In genomic region chr8:119817446-119817845, GRCm38 (mm10) we compare ENCODE assay signal across 20 mouse cellular contexts. TPM values are rescaled to one million over a fixed set of nuclear protein-coding genes. Genes with fewer than 3 reads are reported as not detected.
DNase-seq lines count a peak whose midpoint lies in the region; ATAC-seq and TF ChIP-seq lines count a peak whose summit lies in the region.
"Had no signal": no experiment of that assay in that cellular context is flagged by ENCODE, and none has a peak within 500 bp of the region (broad histone marks: within the 10 kb centered on the region; RNA-seq: fewer than 3 reads in every experiment).

No protein-coding gene starts in this region.

- H3K4me2 ChIP-seq in forebrain, embryonic 11.5 days (ENCODE audit: low read depth, low read length, severe bottlenecking) = no peak overlapping the region
- H3K4me2 ChIP-seq in lung, postnatal 0 days (replicated peaks; ENCODE audit: low read depth, low read length) = no peak overlapping the region
- H3K4me2 ChIP-seq in stomach, embryonic 15.5 days = no peak overlapping the region
- H3K4me2 ChIP-seq: embryonic facial prominence, embryonic 12.5 days; forebrain, embryonic 13.5 days; heart, embryonic 13.5 days; kidney, embryonic 15.5 days; liver, embryonic 15.5 days; neural tube, embryonic 12.5 days had no signal

- no peak overlapping the region for H3K9ac ChIP-seq in forebrain, embryonic 11.5 days (ENCODE audit: low read length)
- no peak overlapping the region for H3K9ac ChIP-seq in lung, postnatal 0 days (replicated peaks; ENCODE audit: low read depth)
- no peak overlapping the region for H3K9ac ChIP-seq in stomach, embryonic 15.5 days
- H3K9ac ChIP-seq: embryonic facial prominence, embryonic 12.5 days; heart, embryonic 13.5 days; kidney, embryonic 15.5 days; liver, embryonic 15.5 days; neural tube, embryonic 12.5 days had no signal

- no peak for TF ChIP-seq EP300 in lung, postnatal 0 days (IDR thresholded peaks at IDR 0.05)

- H3K36me3 ChIP-seq in forebrain, embryonic 10.5 days (replicated peaks) = peaks cover 67% of the 10 kb centered on the region
- H3K36me3 ChIP-seq in forebrain, embryonic 11.5 days (ENCODE audit: control insufficient read depth, insufficient read depth, low read length) = no peaks in the 10 kb centered on the region; the same call in 1 of the 2 replicates
- no peaks in the 10 kb centered on the region for H3K36me3 ChIP-seq in lung, postnatal 0 days (ENCODE audit: insufficient read depth, low read length)
- peaks cover 18% of the 10 kb centered on the region for H3K36me3 ChIP-seq in stomach, embryonic 15.5 days
- H3K36me3 ChIP-seq: G1E had no signal

- H3K4me3 ChIP-seq in forebrain, embryonic 10.5 days = no peak overlapping the region
- no peak overlapping the region for H3K4me3 ChIP-seq in forebrain, embryonic 11.5 days (ENCODE audit: low read depth, low read length)
- H3K4me3 ChIP-seq in lung, postnatal 0 days (ENCODE audit: low read depth, low read length) = no peak overlapping the region
- no peak overlapping the region for H3K4me3 ChIP-seq in bone marrow, adult 2 months (replicated peaks; ENCODE audit: control insufficient read depth, low read depth, low read length)
- no peak overlapping the region for H3K4me3 ChIP-seq in stomach, embryonic 15.5 days (replicated peaks)
- H3K4me3 ChIP-seq: embryonic facial prominence, embryonic 12.5 days; forebrain, embryonic 13.5 days; heart, embryonic 13.5 days; kidney, embryonic 15.5 days; limb, embryonic 10.5 days; liver, embryonic 15.5 days; neural tube, embryonic 12.5 days had no signal

- H3K9me3 ChIP-seq in forebrain, embryonic 10.5 days = no peaks in the 10 kb centered on the region
- no peaks in the 10 kb centered on the region for H3K9me3 ChIP-seq in forebrain, embryonic 11.5 days (ENCODE audit: control insufficient read depth, low read length)
- H3K9me3 ChIP-seq in lung, postnatal 0 days (ENCODE audit: low read length) = no peaks in the 10 kb centered on the region
- H3K9me3 ChIP-seq in stomach, embryonic 15.5 days = no peaks in the 10 kb centered on the region
- H3K9me3 ChIP-seq: embryonic facial prominence, embryonic 12.5 days; forebrain, embryonic 13.5 days; G1E; heart, embryonic 13.5 days; kidney, embryonic 15.5 days; limb, embryonic 10.5 days; liver, embryonic 15.5 days; neural tube, embryonic 12.5 days had no signal

- H3K27me3 ChIP-seq in forebrain, embryonic 10.5 days (ENCODE audit: poor library complexity, severe bottlenecking) = no peaks in the 10 kb centered on the region
- no peaks in the 10 kb centered on the region for H3K27me3 ChIP-seq in forebrain, embryonic 11.5 days (ENCODE audit: control insufficient read depth, insufficient read depth, low read length)
- no peaks in the 10 kb centered on the region for H3K27me3 ChIP-seq in lung, postnatal 0 days (replicated peaks; ENCODE audit: insufficient read depth, low read length)
- H3K27me3 ChIP-seq in stomach, embryonic 15.5 days (replicated peaks) = no peaks in the 10 kb centered on the region
- H3K27me3 ChIP-seq: embryonic facial prominence, embryonic 12.5 days; forebrain, embryonic 13.5 days; heart, embryonic 13.5 days; kidney, embryonic 15.5 days; liver, embryonic 15.5 days; neural tube, embryonic 12.5 days had no signal

- no peak for DNase-seq in forebrain, embryonic 10.5 days (ENCODE audit: extremely low spot score, low spot score)
- DNase-seq in forebrain, embryonic 11.5 days (ENCODE audit: low spot score) = no peak
- peak; percentile 53 for DNase-seq in lung, postnatal 0 days (ENCODE audit: low spot score)
- no peak for DNase-seq in lung, postnatal 36 days
- DNase-seq in adrenal gland, postnatal 4 days (ENCODE audit: low spot score in 2 of 2) = no peak
- DNase-seq in left cerebral cortex, adult 18-20 months (ENCODE audit: low spot score in 2 of 2) = no peak
- DNase-seq: cerebellum, adult 9-10 months; gastrocnemius, postnatal 25 days; right cerebral cortex, adult 18-20 months had no signal

- no peak for TF ChIP-seq POLR2A in bone marrow, adult 2 months (IDR thresholded peaks at IDR 0.05; ENCODE audit: borderline replicate concordance, control insufficient read depth, low read depth, low read length)

- no peak for TF ChIP-seq CTCF in lung, postnatal 0 days (IDR thresholded peaks at IDR 0.05)
- TF ChIP-seq CTCF in bone marrow, adult 2 months (IDR thresholded peaks at IDR 0.05; ENCODE audit: control insufficient read depth, insufficient read depth, low read length) = no peak

- peaks cover 61% of the 10 kb centered on the region for H3K4me1 ChIP-seq in forebrain, embryonic 10.5 days
- H3K4me1 ChIP-seq in forebrain, embryonic 11.5 days (replicated peaks; ENCODE audit: control insufficient read depth, insufficient read depth, low read length) = peaks cover 3% of the 10 kb centered on the region; the same call in 1 of the 2 replicates
- peaks cover 4% of the 10 kb centered on the region; the same call in 1 of the 2 replicates for H3K4me1 ChIP-seq in lung, postnatal 0 days (ENCODE audit: insufficient read depth, low read depth, low read length)
- peaks cover 19% of the 10 kb centered on the region for H3K4me1 ChIP-seq in bone marrow, adult 2 months (ENCODE audit: control insufficient read depth, insufficient read depth, low read length)
- H3K4me1 ChIP-seq in stomach, embryonic 15.5 days = peaks cover 53% of the 10 kb centered on the region

- WGBS in forebrain, embryonic 10.5 days = 32% methylated on average over 12 of the region's 12 CpGs
- 35% methylated on average over 12 of the region's 12 CpGs for WGBS in forebrain, embryonic 11.5 days
- 42% methylated on average over 12 of the region's 12 CpGs for WGBS in lung, postnatal 0 days
- WGBS in bone marrow, adult 2 months = 41% methylated on average over 12 of the region's 12 CpGs
- 43% methylated on average over 12 of the region's 12 CpGs for WGBS in stomach, embryonic 15.5 days

- H3K27ac ChIP-seq in forebrain, embryonic 10.5 days = peak overlapping the region; percentile 58; the same call in 1 of the 2 replicates
- no peak overlapping the region for H3K27ac ChIP-seq in forebrain, embryonic 11.5 days (ENCODE audit: low read depth, low read length)
- H3K27ac ChIP-seq in lung, postnatal 0 days (ENCODE audit: low read length) = 0 out of 2 replicates have a peak overlapping the region, but pooled peaks have one; percentile 20
- peak overlapping the region; percentile 42 for H3K27ac ChIP-seq in bone marrow, adult 2 months (ENCODE audit: control insufficient read depth, insufficient read depth, low read depth, low read length, poor library complexity)
- peak overlapping the region; percentile 84 for H3K27ac ChIP-seq in stomach, embryonic 15.5 days
- H3K27ac ChIP-seq: embryonic facial prominence, embryonic 12.5 days; forebrain, embryonic 13.5 days; heart, embryonic 13.5 days; kidney, embryonic 15.5 days; limb, embryonic 10.5 days; liver, embryonic 15.5 days; neural tube, embryonic 12.5 days had no signal

- no peak for ATAC-seq in forebrain, embryonic 11.5 days (replicated peaks; ENCODE audit: low FRiP score)
- no peak for ATAC-seq in lung, postnatal 0 days
- no peak for ATAC-seq in stomach, embryonic 15.5 days (ENCODE audit: insufficient read depth, low FRiP score, low read depth)
- ATAC-seq: forebrain, embryonic 13.5 days; hindbrain, embryonic 16.5 days had no signal

RNA-seq across cellular contexts. Expression of gene Cotl1, which starts 22.9 kb away (rescaled TPM):
- 109 and 114 TPM in 2 replicates for polyA plus RNA-seq in forebrain, embryonic 10.5 days (2016; fragmentation: Nextera tagmentation; extraction: Ambion mirVana)
- polyA plus RNA-seq in forebrain, embryonic 11.5 days (2014; fragmentation: Nextera tagmentation; extraction: Ambion mirVana) = 167 and 251 TPM in 2 replicates
- polyA plus RNA-seq in lung, postnatal 0 days (2015; fragmentation: Nextera tagmentation; extraction: Ambion mirVana) = 54.3 and 54.6 TPM in 2 replicates
- 90.1 and 247 TPM in 2 replicates for polyA plus RNA-seq in bone marrow, adult 2 months (2011; ENCODE audit: insufficient read depth, insufficient read length, low replicate concordance, missing spikeins)
- 119 and 135 TPM in 2 replicates for polyA plus RNA-seq in stomach, embryonic 15.5 days (2015; fragmentation: Nextera tagmentation; extraction: Ambion mirVana)
- total RNA-seq in adrenal gland, postnatal 4 days (2021) = 100 to 1,000 TPM in 1 of 2 experiments, 10 to 100 TPM in 1; 95.9 to 114 TPM
- 10 to 100 TPM; 67.0 to 69.6 TPM for total RNA-seq in left cerebral cortex, adult 18-20 months (2021)

RNA-seq across cellular contexts. Expression of gene Tldc1, which starts 39.2 kb away (rescaled TPM):
- polyA plus RNA-seq in forebrain, embryonic 10.5 days (2016; fragmentation: Nextera tagmentation; extraction: Ambion mirVana) = 16.7 and 17.3 TPM in 2 replicates
- polyA plus RNA-seq in forebrain, embryonic 11.5 days (2014; fragmentation: Nextera tagmentation; extraction: Ambion mirVana) = 12.6 and 13.4 TPM in 2 replicates
- polyA plus RNA-seq in lung, postnatal 0 days (2015; fragmentation: Nextera tagmentation; extraction: Ambion mirVana) = 7.9 and 9.7 TPM in 2 replicates
- 0.88 and 3.2 TPM in 2 replicates for polyA plus RNA-seq in bone marrow, adult 2 months (2011; ENCODE audit: insufficient read depth, insufficient read length, low replicate concordance, missing spikeins)
- 12.9 and 13.8 TPM in 2 replicates for polyA plus RNA-seq in stomach, embryonic 15.5 days (2015; fragmentation: Nextera tagmentation; extraction: Ambion mirVana)
- total RNA-seq in adrenal gland, postnatal 4 days (2021) = 10 to 100 TPM; 16.7 to 17.3 TPM
- total RNA-seq in left cerebral cortex, adult 18-20 months (2021) = 10 to 100 TPM; 14.5 to 15.3 TPM

RNA-seq across cellular contexts. Expression of gene Klhl36, which starts 44.6 kb away (rescaled TPM):
- polyA plus RNA-seq in forebrain, embryonic 10.5 days (2016; fragmentation: Nextera tagmentation; extraction: Ambion mirVana) = 10.8 and 11.1 TPM in 2 replicates
- 7.3 and 9.9 TPM in 2 replicates for polyA plus RNA-seq in forebrain, embryonic 11.5 days (2014; fragmentation: Nextera tagmentation; extraction: Ambion mirVana)
- 11.4 and 11.6 TPM in 2 replicates for polyA plus RNA-seq in lung, postnatal 0 days (2015; fragmentation: Nextera tagmentation; extraction: Ambion mirVana)
- 2.8 and 4.8 TPM in 2 replicates for polyA plus RNA-seq in bone marrow, adult 2 months (2011; ENCODE audit: insufficient read depth, insufficient read length, low replicate concordance, missing spikeins)
- 12.3 and 12.8 TPM in 2 replicates for polyA plus RNA-seq in stomach, embryonic 15.5 days (2015; fragmentation: Nextera tagmentation; extraction: Ambion mirVana)
- total RNA-seq in adrenal gland, postnatal 4 days (2021) = 10 to 100 TPM; 15.7 to 18.8 TPM
- total RNA-seq in left cerebral cortex, adult 18-20 months (2021) = 1 to 10 TPM; 7.7 to 8.8 TPM
